Mouse (Mus musculus) lung, embryonic 14.5 days (tissue): Measurements from ENCODE around the gene Ivns1abp. TPM values are rescaled to one million over a fixed set of nuclear protein-coding genes. Genes with fewer than 3 reads are reported as not detected.

ENCODE experiments used
- ATAC-seq: fragments of 200-750 bp; cut with Nextera tagmentation; 2 replicates; pipeline ENCODE4 v1.8.0; 2017; ENCODE audit warnings: mild to moderate bottlenecking, moderate TSS enrichment, moderate library complexity; ENCODE audit not compliant: insufficient read depth
- DNase-seq: peaks from one replicate; pipeline ENCODE4 v3.0.0-alpha.2; 2015
- H3K27ac ChIP-seq: fragments of 300-500 bp; sonication (generic); 2 replicates; pipeline ENCODE4 v1.5.1; 2014; ENCODE audit warnings: low read depth, mild to moderate bottlenecking, moderate library complexity
- H3K27me3 ChIP-seq: fragments of 300-500 bp; sonication (generic); 2 replicates; pipeline ENCODE4 v1.6.1; 2014; ENCODE audit warnings: low read length, control low read depth; ENCODE audit not compliant: insufficient read depth
- H3K36me3 ChIP-seq: fragments of 300-500 bp; sonication (generic); 2 replicates; pipeline ENCODE4 v1.6.1; 2014; ENCODE audit warnings: control low read depth; ENCODE audit not compliant: insufficient read depth
- H3K4me1 ChIP-seq: fragments of 300-500 bp; sonication (generic); 2 replicates; pipeline ENCODE4 v1.6.1; 2014; ENCODE audit warnings: antibody characterized with exemption, control low read depth; ENCODE audit not compliant: insufficient read depth
- H3K4me2 ChIP-seq: fragments of 300-500 bp; sonication (generic); 2 replicates; pipeline ENCODE4 v1.6.1; 2014; ENCODE audit warnings: mild to moderate bottlenecking
- H3K4me3 ChIP-seq: fragments of 300-500 bp; sonication (generic); 2 replicates; pipeline ENCODE4 v1.5.1; 2014; ENCODE audit warnings: low read depth, low read length
- H3K9ac ChIP-seq: fragments of 300-500 bp; sonication (generic); 2 replicates; pipeline ENCODE4 v1.6.1; 2014
- H3K9me3 ChIP-seq: fragments of 300-500 bp; sonication (generic); 2 replicates; pipeline ENCODE4 v1.6.1; 2016; ENCODE audit warnings: low read depth, low read length, control low read depth
- CTCF ChIP-seq: IDR thresholded peaks from 2 replicates; pipeline ENCODE4 v1.5.1; 2016; ENCODE audit warnings: antibody characterized with exemption, low read depth
- WGBS: fragments of 180-500 bp; shearing (Covaris S2); extraction: QIAGEN DNeasy Blood & Tissue Kit; methylation state at CpG from one replicate; pipeline ENCODE4 v1.1.7; 2014; 5-methylcytosine and 5-hydroxymethylcytosine counted together
- polyA plus RNA-seq: library from polyadenylated mRNA; unstranded; fragments of >200 nt; fragmentation: Nextera tagmentation; extraction: Ambion mirVana; gene quantifications from 2 replicates; pipeline ENCODE4 v1.2.1, GENCODE M21; 2014

The Ivns1abp gene
- polyA plus RNA-seq: 266 and 268 TPM in 2 replicates

- under 1% methylated on average over 104 of the region's 104 CpGs for WGBS
- Histone ChIP-seq H3K4me2 (peak within 1 kb of the TSS; percentile 71), H3K4me3 (peak within 1 kb of the TSS; percentile 81), H3K4me1 (peaks cover 4% of the 10 kb centered on the region), H3K27ac (peak within 1 kb of the TSS; percentile 93), H3K9ac (peak within 1 kb of the TSS; percentile 94), H3K27me3 (no peaks in the 10 kb centered on the region), H3K9me3 (no peaks in the 10 kb centered on the region), H3K36me3 (no peaks in the 10 kb centered on the region; the same call in 1 of the 2 replicates)
- no peak for TF ChIP-seq CTCF
- ATAC-seq (peak; percentile 90), DNase-seq (peak; percentile 99)
These were observed at the start of gene Ivns1abp for GRCm38 (mm10) chr1:151344283-151345108. Gene Ivns1abp, plus strand, starts transcription at chr1:151344477.

GRCm38 (mm10) chr1:151295486-151295885 is 48.8 kb upstream of the Ivns1abp start:
- 28% methylated on average over 3 of the region's 3 CpGs for WGBS
- Histone ChIP-seq H3K4me2 (no peak overlapping the region), H3K4me3 (no peak overlapping the region), H3K27ac (no peak overlapping the region), H3K36me3 (no peaks in the 10 kb centered on the region), H3K9ac (no peak overlapping the region), H3K9me3 (no peaks in the 10 kb centered on the region), H3K27me3 (no peaks in the 10 kb centered on the region), H3K4me1 (peaks cover 4% of the 10 kb centered on the region; the same call in 1 of the 2 replicates)
- TF ChIP-seq CTCF: no peak
- ATAC-seq (no peak), DNase-seq (no peak)

DNA sequence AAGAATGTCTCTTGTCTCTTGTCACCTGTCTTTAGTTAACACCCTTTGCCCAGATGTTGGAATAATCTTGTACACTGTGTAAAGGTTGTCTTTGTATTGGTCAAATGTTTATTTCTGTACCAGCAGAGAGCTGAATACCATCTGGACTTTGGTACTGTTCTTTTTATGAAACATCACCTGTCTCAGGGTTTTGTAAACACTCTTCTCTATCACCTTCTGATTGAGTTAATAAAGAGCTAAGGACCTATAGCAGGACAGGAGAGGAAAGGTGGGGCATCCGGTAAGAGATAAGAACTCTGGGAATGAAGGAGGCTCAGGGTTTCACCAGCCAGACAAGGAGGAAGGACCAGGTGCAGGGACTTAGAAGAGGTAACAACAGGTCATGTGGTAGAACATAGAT is 47.7 kb upstream of the Ivns1abp start:
- Histone ChIP-seq H3K36me3 (no peaks in the 10 kb centered on the region), H3K9ac (no peak overlapping the region), H3K27ac (no peak overlapping the region), H3K4me1 (peaks cover 4% of the 10 kb centered on the region; the same call in 1 of the 2 replicates), H3K27me3 (no peaks in the 10 kb centered on the region), H3K9me3 (no peaks in the 10 kb centered on the region), H3K4me2 (no peak overlapping the region), H3K4me3 (no peak overlapping the region)
- ATAC-seq (no peak), DNase-seq (no peak)
- WGBS: 18% methylated on average over 1 of the region's 1 CpGs
- TF ChIP-seq CTCF: no peak

- ATAC-seq (no peak), DNase-seq (no peak)
- peaks cover 4% of the 10 kb centered on the region; the same call in 1 of the 2 replicates for H3K4me1 ChIP-seq
- no peak overlapping the region for H3K27ac ChIP-seq
- H3K36me3 ChIP-seq: no peaks in the 10 kb centered on the region
- no peak overlapping the region for H3K4me3 ChIP-seq
- H3K9me3 ChIP-seq: no peaks in the 10 kb centered on the region
- no peak overlapping the region for H3K4me2 ChIP-seq
- H3K27me3 ChIP-seq: no peaks in the 10 kb centered on the region
- H3K9ac ChIP-seq: no peak overlapping the region
- TF ChIP-seq CTCF: no peak
- WGBS: 40% methylated on average over 6 of the region's 6 CpGs
These were observed 47.3 kb upstream of the Ivns1abp start for GRCm38 (mm10) chr1:151297025-151297424.

DNA sequence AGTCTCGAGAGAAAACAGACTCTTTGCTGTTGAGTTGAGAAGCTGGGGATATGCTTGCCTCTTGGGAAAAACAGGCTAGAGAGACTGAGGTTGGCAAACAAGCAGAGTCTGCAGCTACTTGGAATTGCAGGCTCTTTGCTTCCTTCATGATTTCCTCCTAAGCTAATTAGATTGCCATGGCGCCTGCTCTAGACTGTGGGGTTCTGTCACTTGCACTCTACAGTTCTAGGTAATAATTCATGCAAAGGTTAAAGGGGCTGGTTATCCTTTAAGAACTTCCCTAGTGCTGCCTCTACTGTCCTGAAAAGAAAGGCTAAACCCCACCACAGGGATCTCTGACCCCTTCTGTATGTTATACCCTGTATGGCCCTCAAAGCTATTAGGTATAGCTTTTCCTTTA is 46.7 kb upstream of the Ivns1abp start:
- Histone ChIP-seq H3K4me1 (peaks cover 4% of the 10 kb centered on the region; the same call in 1 of the 2 replicates), H3K4me2 (no peak overlapping the region), H3K36me3 (no peaks in the 10 kb centered on the region), H3K27me3 (no peaks in the 10 kb centered on the region), H3K27ac (no peak overlapping the region), H3K9ac (no peak overlapping the region), H3K4me3 (no peak overlapping the region), H3K9me3 (no peaks in the 10 kb centered on the region)
- no peak for TF ChIP-seq CTCF
- DNase-seq: no peak
- 70% methylated on average over 2 of the region's 2 CpGs for WGBS
- ATAC-seq: no peak

GRCm38 (mm10) chr1:151301456-151301855 is 42.8 kb upstream of the Ivns1abp start:
- Histone ChIP-seq H3K9ac (no peak overlapping the region), H3K27ac (no peak overlapping the region), H3K4me2 (no peak overlapping the region), H3K9me3 (no peaks in the 10 kb centered on the region), H3K36me3 (no peaks in the 10 kb centered on the region), H3K4me3 (no peak overlapping the region), H3K4me1 (peaks cover 3% of the 10 kb centered on the region; the same call in 1 of the 2 replicates), H3K27me3 (no peaks in the 10 kb centered on the region)
- ATAC-seq: no peak
- DNase-seq: peak; percentile 3
- TF ChIP-seq CTCF: no peak
- 52% methylated on average over 6 of the region's 6 CpGs for WGBS

- Histone ChIP-seq H3K27me3 (no peaks in the 10 kb centered on the region), H3K27ac (no peak overlapping the region), H3K4me1 (no peaks in the 10 kb centered on the region), H3K9ac (no peak overlapping the region), H3K36me3 (no peaks in the 10 kb centered on the region), H3K4me2 (no peak overlapping the region), H3K4me3 (no peak overlapping the region), H3K9me3 (no peaks in the 10 kb centered on the region)
- no peak for TF ChIP-seq CTCF
- 38% methylated on average over 3 of the region's 3 CpGs for WGBS
- peak; percentile 73 for DNase-seq
- ATAC-seq: peak; percentile 67; the same call in 1 of the 2 replicates
These were observed 42.4 kb upstream of the Ivns1abp start for GRCm38 (mm10) chr1:151301904-151302303.
